Mouse (Mus musculus): ENCODE measurements around the gene Tmem106c.

DNA sequence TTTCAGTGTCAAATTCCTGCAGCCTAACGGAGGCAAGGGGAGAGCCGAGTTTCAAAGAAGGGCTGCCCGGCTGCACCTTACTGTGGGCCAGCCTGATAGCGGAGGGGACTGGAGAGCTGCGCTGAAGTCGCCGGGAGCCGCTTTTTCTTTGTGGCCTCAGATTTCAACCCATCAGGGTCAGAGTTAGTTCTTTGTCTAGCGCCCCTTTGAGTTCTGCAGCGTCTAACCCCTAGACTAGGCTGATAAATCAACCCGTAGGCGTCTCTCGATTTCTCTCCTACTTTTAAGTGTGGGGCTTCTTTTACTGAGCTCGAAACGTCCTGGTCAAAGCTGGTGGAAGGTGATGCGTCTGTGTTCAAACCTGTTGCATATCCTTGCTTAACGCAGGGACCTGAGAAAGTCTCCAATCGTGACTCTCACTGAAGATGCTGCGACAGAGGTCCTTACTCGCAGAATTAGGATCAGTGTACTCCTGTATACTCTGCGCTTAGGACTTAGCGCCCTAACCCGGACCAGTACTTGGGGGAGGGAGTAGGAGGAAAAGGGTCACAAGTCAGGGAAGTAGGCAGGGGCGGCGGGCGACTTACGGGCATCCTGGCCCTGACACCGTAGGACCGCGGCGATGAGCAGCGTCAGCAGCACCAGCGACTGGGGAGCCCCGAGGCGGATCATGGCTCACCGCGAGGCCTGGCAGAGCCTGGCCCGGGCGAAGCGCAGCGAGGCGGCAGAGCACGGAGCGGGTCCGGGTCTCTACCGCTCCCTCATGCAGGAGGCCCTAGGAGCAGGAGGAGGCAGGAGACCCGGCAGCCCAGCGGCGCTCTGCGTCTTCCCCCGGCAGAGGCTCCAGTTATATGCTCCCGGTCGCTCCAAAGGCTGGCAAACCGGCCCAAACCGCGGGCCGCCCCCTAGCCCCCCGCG, 40.1 kb downstream of the Tmem106c start, which contains the start of gene Col2a1:
- TF ChIP-seq POLR2AphosphoS2 (IDR thresholded peaks at IDR 0.05; ENCODE audit: insufficient read length, low read depth) (no peak), POLR2A (IDR thresholded peaks at IDR 0.05; ENCODE audit: insufficient read length, low read depth) (no peak), E2F4 (IDR thresholded peaks at IDR 0.05; ENCODE audit: insufficient read depth) (no peak), MAX (IDR thresholded peaks at IDR 0.05; ENCODE audit: low read depth) (no peak), CEBPB (IDR thresholded peaks at IDR 0.05; ENCODE audit: insufficient read depth, poor library complexity, severe bottlenecking) (no peak), MYOD1 (IDR thresholded peaks at IDR 0.05; ENCODE audit: control insufficient read depth in 1 of 3, insufficient read length in 2 of 3, low read depth in 2 of 3) (no peak), REST (IDR thresholded peaks at IDR 0.05; ENCODE audit: insufficient read depth, insufficient read length) (no peak), TCF12 (IDR thresholded peaks at IDR 0.05; ENCODE audit: insufficient read depth, poor library complexity, severe bottlenecking) (no peak), USF1 (IDR thresholded peaks at IDR 0.05; ENCODE audit: low read depth) (no peak), MYOG (IDR thresholded peaks at IDR 0.05; ENCODE audit: control insufficient read depth in 1 of 3, insufficient read depth in 1 of 3, insufficient read length in 2 of 3, low read depth in 2 of 3) (no peak), SRF (IDR thresholded peaks at IDR 0.05; ENCODE audit: control insufficient read depth, insufficient read length, low read depth) (no peak), TCF3 (IDR thresholded peaks at IDR 0.05; ENCODE audit: insufficient read length, low read depth) (no peak)
